Mouse (Mus musculus) right cerebral cortex, postnatal 36 days (tissue): ENCODE data around the gene Gse1.

ENCODE experiments used
- DNase-seq, 2 experiments: peaks; one replicate each; pipeline ENCODE4 v3.0.0; 2022; ENCODE audit warnings: low spot score in 2 of 2, mixed read lengths in 1 of 2

The Gse1 gene

DNA sequence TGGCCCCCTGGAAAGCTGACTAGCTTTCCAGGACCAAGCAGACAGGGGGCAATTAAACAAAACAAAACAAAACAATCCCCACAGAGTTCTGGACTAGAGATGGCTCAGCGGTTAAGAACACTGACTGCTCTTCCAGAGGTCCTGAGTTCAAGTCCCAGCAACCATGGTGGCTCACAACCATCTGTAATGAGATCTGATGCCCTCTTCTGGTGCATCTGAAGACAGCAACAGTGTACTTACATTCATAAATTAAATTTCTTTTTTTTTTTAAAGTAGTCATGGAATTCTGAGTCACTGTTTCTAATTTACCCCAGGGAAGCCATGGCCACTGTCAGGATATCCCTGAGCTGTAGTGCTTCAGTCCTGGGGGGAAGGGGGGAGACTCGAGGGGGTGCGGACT, 386.2 kb downstream of the Gse1 start:
- no peak for DNase-seq

DNA sequence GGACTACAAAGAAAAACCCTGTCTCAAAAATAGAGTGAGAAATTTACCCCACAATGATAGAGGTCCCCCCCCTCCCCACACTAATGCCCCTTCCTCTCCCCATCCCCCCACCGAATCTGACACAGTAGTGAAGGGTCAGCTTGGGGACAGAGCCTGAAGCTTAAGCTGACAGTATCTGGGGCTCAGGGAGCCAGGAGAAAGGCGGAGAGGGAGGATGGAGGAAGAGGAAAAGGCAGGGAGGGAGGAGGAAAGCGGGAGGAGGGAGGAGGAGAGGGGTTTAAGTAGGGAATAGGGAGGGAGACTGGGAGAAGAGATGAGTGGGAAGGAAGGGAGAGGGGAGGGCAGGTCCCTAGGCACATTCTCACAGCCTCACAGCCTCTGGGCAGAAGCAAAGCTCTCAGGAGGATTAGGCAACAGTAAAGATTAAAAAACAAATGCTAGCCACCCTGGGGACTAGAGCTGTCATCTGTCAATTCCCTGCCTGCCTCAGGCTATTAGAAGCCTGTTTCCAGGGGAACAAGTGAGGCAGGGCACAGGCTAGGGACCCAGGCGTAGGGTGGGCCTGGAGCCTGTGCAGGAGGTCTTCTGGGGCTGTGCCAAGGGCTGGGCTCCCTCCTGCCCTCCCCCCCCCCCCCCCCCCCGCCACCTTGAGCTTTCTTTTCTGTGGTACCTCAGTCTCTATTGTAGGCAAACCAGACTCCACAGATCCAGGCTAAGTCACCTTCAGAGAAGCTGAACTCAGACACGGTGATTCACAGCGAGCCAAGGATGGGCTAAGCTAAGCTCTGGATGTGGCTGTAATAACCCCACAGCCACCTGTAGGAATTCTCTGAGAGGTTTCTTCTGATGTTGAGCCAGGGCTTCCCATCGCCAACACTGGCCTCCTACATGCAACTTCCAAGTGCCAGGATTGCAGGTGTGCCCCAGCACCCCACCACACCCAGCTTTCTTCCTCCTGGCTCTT, 388.7 kb downstream of the Gse1 start:
- DNase-seq, result no peak

DNA sequence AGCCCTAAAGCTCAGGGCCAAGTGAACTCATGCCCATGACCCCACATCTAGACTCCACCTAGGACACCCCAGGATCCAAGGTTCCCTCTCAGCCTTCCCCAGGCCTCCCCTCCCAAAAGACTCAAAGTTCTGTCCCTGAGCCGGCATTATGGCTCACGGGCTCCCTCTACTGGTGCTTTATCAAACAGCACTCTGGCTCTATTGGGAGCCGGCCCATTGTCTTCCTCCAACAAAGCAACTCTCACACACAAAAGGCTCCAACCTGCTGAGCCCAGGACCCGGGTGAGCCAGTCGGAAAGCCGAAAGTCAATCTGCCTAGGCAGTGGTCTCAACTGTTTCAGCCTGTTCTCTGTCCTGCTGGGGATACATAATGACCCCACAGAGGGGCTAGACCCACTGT, 389.9 kb downstream of the Gse1 start:
- DNase-seq, result peak in 1 of 2 experiments; percentile 49

- peak; percentile 28 to 45 for DNase-seq
Observed at GRCm38 (mm10) chr8:120619235-120620180, 391.3 kb downstream of the Gse1 start.

GRCm38 (mm10) chr8:120620441-120620840, 392.2 kb downstream of the Gse1 start:
- no peak for DNase-seq

DNA sequence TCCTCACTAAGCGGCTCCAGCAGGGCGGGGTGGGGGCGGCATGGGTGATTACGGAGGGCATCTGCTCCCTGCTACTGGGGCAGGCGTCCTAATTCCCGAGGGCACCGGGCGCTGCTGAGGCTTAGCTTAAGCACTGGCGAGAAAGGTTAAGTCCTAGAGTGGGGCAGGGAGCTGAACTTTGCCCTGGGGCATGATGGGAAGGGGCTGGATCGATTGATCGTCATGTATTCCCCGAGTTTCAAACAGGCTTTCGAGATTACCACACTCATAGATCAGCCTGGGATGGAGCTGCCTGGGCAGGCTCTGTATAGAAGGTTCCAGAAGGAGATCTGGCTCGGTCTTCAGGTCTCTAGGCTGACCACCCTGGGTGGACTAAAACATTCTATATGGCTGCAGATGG, 393.9 kb downstream of the Gse1 start:
- DNase-seq, result no peak

DNA sequence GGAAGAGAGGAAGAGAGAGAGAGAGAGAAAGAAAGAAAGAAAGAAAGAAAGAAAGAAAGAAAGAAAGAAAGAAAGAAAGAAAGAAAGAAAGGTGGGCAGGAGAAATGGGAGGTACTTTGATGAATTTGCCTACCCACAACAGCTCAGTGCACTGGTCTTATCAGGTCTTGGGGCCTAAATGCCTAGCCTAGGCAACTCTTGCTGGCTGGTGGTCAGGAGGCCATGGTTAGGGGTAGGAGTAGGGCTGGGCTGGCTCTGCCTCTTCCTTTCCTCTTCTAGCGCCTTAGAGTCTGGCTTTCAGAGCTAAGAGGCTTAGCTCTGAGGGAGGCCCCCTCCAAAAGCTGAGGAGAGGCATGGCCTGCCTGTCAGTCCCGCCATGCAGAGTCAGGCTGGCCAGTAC, 395.4 kb downstream of the Gse1 start:
- no peak for DNase-seq

- DNase-seq, result no peak
Observed at GRCm38 (mm10) chr8:120626461-120626860, 398.2 kb downstream of the Gse1 start.

DNA sequence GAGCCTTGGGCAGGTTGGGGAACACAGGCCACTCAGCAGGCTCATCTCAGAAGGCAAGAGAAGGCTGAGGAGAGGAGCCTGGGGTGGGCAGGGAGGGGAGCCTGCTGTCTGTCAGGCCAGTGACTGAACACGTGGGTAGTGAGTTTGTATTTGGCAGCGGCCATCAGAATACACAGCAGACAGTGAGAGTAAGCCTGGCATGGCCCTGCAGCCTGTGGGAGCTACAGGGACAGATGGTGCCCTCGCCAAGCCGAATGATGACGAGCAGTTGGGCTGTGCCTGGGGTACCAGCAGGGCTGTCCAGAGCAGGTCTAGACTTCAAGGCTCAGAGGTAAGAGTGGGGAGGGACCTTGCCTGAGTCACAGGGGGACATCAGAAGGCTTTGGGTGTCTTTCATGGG, 399.0 kb downstream of the Gse1 start:
- no peak for DNase-seq

DNA sequence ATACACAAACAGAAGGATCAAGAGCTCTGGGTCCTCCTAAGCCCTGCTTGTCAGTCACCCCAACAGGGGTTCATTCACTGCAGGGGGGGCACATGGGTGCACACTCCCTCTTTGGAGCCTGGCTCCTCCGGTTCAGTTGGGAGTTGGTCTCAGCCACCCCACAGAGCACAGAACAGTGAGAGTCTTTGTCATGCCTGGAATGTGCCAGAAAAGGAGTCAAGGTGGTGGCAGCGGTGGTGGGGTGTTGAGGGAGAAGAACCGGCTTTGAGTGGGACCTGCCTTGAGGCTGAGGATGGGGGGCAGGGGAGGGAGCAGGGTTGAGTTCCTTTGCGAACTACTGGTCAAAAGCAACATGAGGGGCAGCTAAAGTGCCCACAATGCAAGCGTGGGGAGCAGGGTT, 401.8 kb downstream of the Gse1 start:
- no peak for DNase-seq

DNA sequence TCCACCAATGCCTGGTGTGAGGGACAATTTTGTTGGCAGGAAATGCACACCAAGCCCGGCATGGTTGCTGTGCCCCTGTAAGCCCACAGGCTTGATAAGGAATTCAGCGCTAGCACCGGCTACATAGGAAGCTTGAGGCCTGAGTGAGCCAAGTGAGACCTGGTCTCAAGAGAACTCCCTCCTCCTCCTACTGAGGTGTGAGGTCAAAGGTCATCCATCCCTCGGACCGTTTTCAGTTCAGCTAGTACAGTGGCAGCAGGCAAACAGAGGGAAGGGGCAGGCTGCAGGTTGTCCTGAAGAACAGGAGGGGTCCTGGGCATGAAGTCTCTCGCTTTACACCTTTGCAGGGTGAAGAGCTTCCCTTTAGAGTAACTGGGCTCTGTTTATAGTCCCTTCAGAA, 402.6 kb downstream of the Gse1 start:
- DNase-seq, result no peak
